Mouse (Mus musculus) kidney, postnatal 0 days (tissue): ENCODE results near the gene Padi4. TPM values are rescaled to one million over a fixed set of nuclear protein-coding genes. Genes with fewer than 3 reads are reported as not detected.

Experiments used
- ATAC-seq: fragments of 200-750 bp; cut with Nextera tagmentation; replicated peaks from 2 replicates; pipeline ENCODE4 v1.8.0; 2017; ENCODE audit warnings: low read depth, moderate number of reproducible peaks, moderate TSS enrichment, moderate library complexity; ENCODE audit not compliant: low FRiP score
- DNase-seq: peaks from one replicate; pipeline ENCODE4 v3.0.0-alpha.2; 2016; ENCODE audit warnings: low spot score
- H3K27ac ChIP-seq: fragments of 300-500 bp; sonication (generic); 2 replicates; pipeline ENCODE4 v1.5.1; 2014; ENCODE audit warnings: mild to moderate bottlenecking
- H3K27me3 ChIP-seq: fragments of 300-500 bp; sonication (generic); 2 replicates; pipeline ENCODE4 v1.6.1; 2014; ENCODE audit warnings: low read length, mixed read lengths; ENCODE audit not compliant: insufficient read depth
- H3K36me3 ChIP-seq: fragments of 300-500 bp; sonication (generic); 2 replicates; pipeline ENCODE4 v1.6.1; 2014; ENCODE audit warnings: low read length, mixed read lengths; ENCODE audit not compliant: insufficient read depth
- H3K4me1 ChIP-seq: fragments of 300-500 bp; sonication (generic); replicated peaks from 2 replicates; pipeline ENCODE4 v1.6.1; 2014; ENCODE audit warnings: antibody characterized with exemption, low read length, mixed read lengths; ENCODE audit not compliant: insufficient read depth
- H3K4me2 ChIP-seq: fragments of 300-500 bp; sonication (generic); 2 replicates; pipeline ENCODE4 v1.6.1; 2014; ENCODE audit warnings: mild to moderate bottlenecking, low read length, moderate library complexity, mixed read lengths
- H3K4me3 ChIP-seq: fragments of 300-500 bp; sonication (generic); replicated peaks from 2 replicates; pipeline ENCODE4 v1.5.1; 2014; ENCODE audit warnings: low read depth, low read length
- H3K9ac ChIP-seq: fragments of 300-500 bp; sonication (generic); 2 replicates; pipeline ENCODE4 v1.6.1; 2014; ENCODE audit warnings: low read depth, low read length
- H3K9me3 ChIP-seq: fragments of 300-500 bp; sonication (generic); replicated peaks from 2 replicates; pipeline ENCODE4 v1.6.1; 2016; ENCODE audit warnings: low read length, inconsistent platforms, mixed read lengths
- CTCF ChIP-seq: IDR thresholded peaks from 2 replicates; pipeline ENCODE4 v1.5.1; 2016; ENCODE audit warnings: antibody characterized with exemption, low read depth, mild to moderate bottlenecking, moderate library complexity
- WGBS: fragments of 180-500 bp; shearing (Covaris S2); extraction: QIAGEN DNeasy Blood & Tissue Kit; methylation state at CpG from one replicate; pipeline ENCODE4 v1.1.7; 2014; 5-methylcytosine and 5-hydroxymethylcytosine counted together
- polyA plus RNA-seq: library from polyadenylated mRNA; unstranded; fragments of >200 nt; fragmentation: Nextera tagmentation; extraction: Ambion mirVana; gene quantifications from 2 replicates; pipeline ENCODE4 v1.2.1, GENCODE M21; 2015

Padi4 gene
- polyA plus RNA-seq, 1 experiment from 2014 or later, result 0.74 TPM

GRCm38 (mm10) chr4:140755811-140756210, 18.2 kb downstream of the Padi4 start:
- no peak overlapping the region for H3K9ac ChIP-seq
- no peak overlapping the region for H3K27ac ChIP-seq
- H3K27me3 ChIP-seq, result no peaks in the 10 kb centered on the region
- no peak for DNase-seq
- no peak for ATAC-seq
- no peak for TF ChIP-seq CTCF
- 82% methylated on average over 3 of the region's 3 CpGs for WGBS
- H3K4me3 ChIP-seq, result no peak overlapping the region
- H3K4me2 ChIP-seq, result no peak overlapping the region
- no peaks in the 10 kb centered on the region for H3K4me1 ChIP-seq
- no peaks in the 10 kb centered on the region for H3K36me3 ChIP-seq
- no peaks in the 10 kb centered on the region for H3K9me3 ChIP-seq

- Histone ChIP-seq H3K9me3 (no peaks in the 10 kb centered on the region), H3K27me3 (no peaks in the 10 kb centered on the region), H3K4me2 (no peak overlapping the region), H3K9ac (no peak overlapping the region), H3K4me1 (no peaks in the 10 kb centered on the region), H3K36me3 (no peaks in the 10 kb centered on the region), H3K27ac (no peak overlapping the region), H3K4me3 (no peak overlapping the region)
- no peak for TF ChIP-seq CTCF
- ATAC-seq (no peak), DNase-seq (no peak)
- WGBS, result 55% methylated on average over 7 of the region's 7 CpGs
These were observed 20.7 kb downstream of the Padi4 start for GRCm38 (mm10) chr4:140753366-140753765.

GRCm38 (mm10) chr4:140750328-140750727, 23.7 kb downstream of the Padi4 start:
- Histone ChIP-seq H3K27ac (no peak overlapping the region), H3K36me3 (no peaks in the 10 kb centered on the region), H3K9me3 (no peaks in the 10 kb centered on the region), H3K4me1 (no peaks in the 10 kb centered on the region), H3K9ac (0 out of 2 replicates have a peak overlapping the region, but pooled peaks have one; percentile 19), H3K4me2 (peak overlapping the region; percentile 36; the same call in 1 of the 2 replicates), H3K27me3 (no peaks in the 10 kb centered on the region), H3K4me3 (no peak overlapping the region)
- ATAC-seq, result peak; percentile 64; the same call in 1 of the 2 replicates
- WGBS, result 13% methylated on average over 19 of the region's 19 CpGs
- peak; percentile 35 for DNase-seq
- TF ChIP-seq CTCF, result peak; percentile 33; the same call in 1 of the 2 replicates

- H3K4me3 ChIP-seq, result no peak overlapping the region
- TF ChIP-seq CTCF, result no peak
- H3K4me2 ChIP-seq, result no peak overlapping the region
- 19% methylated on average over 12 of the region's 12 CpGs for WGBS
- H3K9me3 ChIP-seq, result no peaks in the 10 kb centered on the region
- no peaks in the 10 kb centered on the region for H3K4me1 ChIP-seq
- ATAC-seq, result no peak
- no peaks in the 10 kb centered on the region for H3K27me3 ChIP-seq
- no peak overlapping the region for H3K27ac ChIP-seq
- DNase-seq, result peak; percentile 47
- no peak overlapping the region for H3K9ac ChIP-seq
- H3K36me3 ChIP-seq, result no peaks in the 10 kb centered on the region
These were observed 26.1 kb downstream of the Padi4 start for GRCm38 (mm10) chr4:140747978-140748377.

GRCm38 (mm10) chr4:140744654-140745053, 29.4 kb downstream of the Padi4 start:
- peak; percentile 33 for DNase-seq
- H3K9ac ChIP-seq, result no peak overlapping the region
- ATAC-seq, result no peak
- no peaks in the 10 kb centered on the region for H3K27me3 ChIP-seq
- H3K4me3 ChIP-seq, result no peak overlapping the region
- 19% methylated on average over 3 of the region's 3 CpGs for WGBS
- H3K27ac ChIP-seq, result no peak overlapping the region
- TF ChIP-seq CTCF, result peak; percentile 63
- H3K9me3 ChIP-seq, result no peaks in the 10 kb centered on the region
- no peaks in the 10 kb centered on the region for H3K4me1 ChIP-seq
- H3K36me3 ChIP-seq, result no peaks in the 10 kb centered on the region
- no peak overlapping the region for H3K4me2 ChIP-seq

- TF ChIP-seq CTCF, result no peak
- H3K36me3 ChIP-seq, result no peaks in the 10 kb centered on the region
- no peaks in the 10 kb centered on the region for H3K9me3 ChIP-seq
- DNase-seq (no peak), ATAC-seq (no peak)
- H3K4me1 ChIP-seq, result no peaks in the 10 kb centered on the region
- H3K27me3 ChIP-seq, result no peaks in the 10 kb centered on the region
- H3K4me2 ChIP-seq, result no peak overlapping the region
- no peak overlapping the region for H3K4me3 ChIP-seq
- 62% methylated on average over 4 of the region's 4 CpGs for WGBS
- no peak overlapping the region for H3K9ac ChIP-seq
- H3K27ac ChIP-seq, result no peak overlapping the region
These were observed 30.9 kb downstream of the Padi4 start for GRCm38 (mm10) chr4:140743086-140743485.

- Histone ChIP-seq H3K4me3 (no peak within 1 kb of the TSS), H3K27me3 (no peaks in the 10 kb centered on the region), H3K36me3 (no peaks in the 10 kb centered on the region), H3K4me2 (no peak within 1 kb of the TSS), H3K4me1 (no peaks in the 10 kb centered on the region), H3K27ac (no peak within 1 kb of the TSS), H3K9me3 (no peaks in the 10 kb centered on the region), H3K9ac (no peak within 1 kb of the TSS)
- DNase-seq, result no peak
- no peak for TF ChIP-seq CTCF
- WGBS, result 52% methylated on average over 2 of the region's 2 CpGs
- ATAC-seq, result no peak
These were observed 31.5 kb downstream of the Padi4 start, which contains the start of gene Padi6 for GRCm38 (mm10) chr4:140742543-140742942. Gene Padi6 (minus strand): TSS chr4:140742643.
